Mouse (Mus musculus): ENCODE results near the gene Actn4. TPM values are rescaled to one million over a fixed set of nuclear protein-coding genes. Genes with fewer than 3 reads are reported as not detected.
"Not testable (repeated sequence)": the region's sequence is repeated elsewhere in the genome, so short reads cannot be mapped to it uniquely, and the experiment has no call there.

Gene Actn4
- total RNA-seq, 2 experiments from 2014 or later = 27.1 to 40.2 TPM

DNA sequence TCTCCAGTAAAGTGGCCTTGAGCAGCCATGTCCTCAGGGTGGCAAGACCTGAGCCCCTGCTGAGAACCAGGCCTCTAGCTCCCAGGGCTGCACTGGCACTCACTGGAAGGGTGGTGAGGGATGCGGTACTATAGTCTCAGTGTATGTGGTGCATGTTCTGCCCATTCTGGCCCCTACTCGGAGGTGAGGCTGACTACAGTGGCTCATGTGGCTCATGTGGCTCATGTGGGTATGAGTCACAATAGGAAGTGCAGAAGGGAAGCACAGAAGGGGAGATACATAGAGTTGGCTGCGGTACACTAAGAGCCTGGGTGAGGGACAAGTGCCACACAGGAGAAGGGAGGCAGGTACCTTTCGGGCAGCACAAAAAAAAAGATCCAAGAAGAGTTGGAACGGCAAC, 54.9 kb downstream of the Actn4 start:
- H3K27ac ChIP-seq = no peak overlapping the region
- no peak overlapping the region for H3K4me3 ChIP-seq
- no peak for TF ChIP-seq CTCF (IDR thresholded peaks at IDR 0.05)
- intact Hi-C loops (cut with DNase I) = no loop called here
- DNase-seq = no peak

DNA sequence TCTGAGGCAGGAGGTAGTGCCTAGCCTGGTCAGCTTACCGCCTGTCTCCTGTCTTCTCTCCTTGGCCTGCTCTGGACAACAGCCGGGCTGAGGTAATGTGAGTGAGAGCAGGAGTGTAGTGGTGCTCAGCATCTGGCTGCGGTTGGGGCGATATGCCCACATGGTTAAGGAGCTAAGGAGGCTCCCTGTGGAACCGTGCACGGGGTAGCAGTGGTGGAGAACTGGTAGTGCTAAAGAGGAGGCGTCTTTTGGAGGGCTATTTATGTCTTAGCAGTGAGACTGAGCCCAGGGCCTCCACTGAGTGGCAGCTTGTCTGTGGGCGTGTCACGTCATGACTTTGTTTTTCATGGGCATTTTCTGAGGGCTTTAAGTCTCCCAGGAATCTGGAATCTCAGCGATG, 58.4 kb downstream of the Actn4 start:
- TF ChIP-seq CTCF (IDR thresholded peaks at IDR 0.05) = no peak
- DNase-seq = peak; percentile 70
- H3K4me3 ChIP-seq = no peak overlapping the region
- intact Hi-C loops (cut with DNase I) = no loop called here
- H3K27ac ChIP-seq = peak overlapping the region; percentile 82

DNA sequence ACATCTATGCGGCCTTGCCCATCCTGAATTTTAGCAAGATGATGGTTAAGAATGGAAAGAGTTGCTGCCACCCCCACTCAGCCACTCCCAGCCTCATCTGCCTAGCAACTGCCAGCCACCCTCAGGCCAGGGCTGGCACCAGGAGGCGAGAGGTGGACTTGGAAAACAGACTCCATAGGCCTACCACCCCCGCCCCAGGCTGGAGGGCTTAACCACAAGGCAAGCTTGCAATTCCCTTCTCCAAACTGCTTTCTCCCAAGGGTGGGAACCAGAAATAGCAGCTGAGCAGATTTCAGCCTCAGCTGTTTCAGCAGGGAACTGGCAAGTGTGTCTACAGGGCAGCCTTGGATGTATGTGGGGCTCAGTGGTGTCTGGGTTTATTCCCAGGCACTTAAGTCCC, 59.3 kb downstream of the Actn4 start:
- intact Hi-C loops (cut with DNase I) = no loop called here

DNA sequence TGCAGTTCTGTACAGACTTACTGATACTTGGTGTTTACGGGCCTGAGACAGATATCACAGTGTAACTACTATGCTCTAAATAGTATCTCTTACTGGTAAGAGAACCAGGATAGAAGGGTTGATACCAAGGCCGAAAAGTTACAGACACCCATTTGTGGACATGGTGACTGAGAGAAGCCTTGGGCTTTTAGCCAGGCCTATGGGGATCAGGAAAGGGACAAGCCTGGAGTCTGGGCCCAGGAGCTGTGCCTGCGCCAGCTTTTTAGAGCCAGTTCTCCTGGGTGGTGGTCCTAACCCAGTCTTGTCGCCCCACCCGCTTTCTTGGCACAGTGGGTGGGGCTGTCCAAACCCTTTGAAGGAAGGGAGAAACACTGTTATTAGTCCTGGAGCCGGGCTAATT, 60.0 kb downstream of the Actn4 start:
- TF ChIP-seq CTCF (IDR thresholded peaks at IDR 0.05) = no peak
- Histone ChIP-seq H3K27ac (peak overlapping the region; percentile 82), H3K4me3 (no peak overlapping the region)
- DNase-seq = no peak
- intact Hi-C loops (cut with DNase I) = no loop called here

More for the DNA sequence above, 59.3 kb downstream of the Actn4 start:
- H3K4me3 ChIP-seq = peak overlapping the region; percentile 13; the same call in 1 of the 2 replicates
- H3K27ac ChIP-seq = peak overlapping the region; percentile 82
- DNase-seq = peak; percentile 48
- TF ChIP-seq CTCF (IDR thresholded peaks at IDR 0.05) = no peak

DNA sequence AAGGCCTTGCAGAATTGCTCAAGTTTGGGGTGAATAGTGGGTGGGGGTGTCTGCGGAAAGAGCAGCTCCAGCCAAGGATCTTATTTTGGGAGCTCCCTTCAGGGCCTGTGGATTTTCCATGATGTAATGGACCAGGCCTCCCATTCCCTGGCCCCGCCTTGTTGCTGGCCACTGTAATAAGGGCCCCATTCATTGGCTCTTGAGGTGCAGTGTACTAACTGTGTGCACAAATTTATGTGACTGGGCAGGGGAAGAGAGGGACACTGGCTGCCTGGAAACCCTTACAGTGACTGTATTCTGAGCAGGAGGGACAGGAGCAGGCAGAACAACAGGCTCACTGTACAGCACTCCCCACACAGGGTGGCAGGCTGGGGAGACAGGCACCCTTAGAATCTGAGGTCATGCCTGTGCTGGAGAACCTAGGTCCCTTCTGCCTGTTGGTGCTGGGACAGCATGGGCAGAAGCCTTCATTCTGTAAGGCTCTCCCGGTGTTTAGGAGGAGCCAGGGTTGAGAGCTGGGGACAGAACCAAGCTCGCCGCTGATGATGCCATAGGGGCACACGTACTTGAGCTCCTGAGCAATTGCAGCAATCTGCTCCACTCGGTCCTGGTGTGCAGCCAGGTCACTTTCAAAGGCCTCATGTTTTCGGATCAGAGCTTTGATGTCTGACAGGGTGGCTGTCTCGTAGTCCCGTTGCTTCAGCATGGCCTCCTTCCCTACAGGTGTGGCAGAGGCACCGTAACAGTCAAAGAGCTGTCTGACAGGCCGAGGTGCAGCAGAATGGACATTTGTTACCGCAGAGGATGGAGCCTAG, 60.6 kb downstream of the Actn4 start:
- peak; percentile 58 for DNase-seq
- intact Hi-C loops (cut with DNase I) = no loop called here

DNA sequence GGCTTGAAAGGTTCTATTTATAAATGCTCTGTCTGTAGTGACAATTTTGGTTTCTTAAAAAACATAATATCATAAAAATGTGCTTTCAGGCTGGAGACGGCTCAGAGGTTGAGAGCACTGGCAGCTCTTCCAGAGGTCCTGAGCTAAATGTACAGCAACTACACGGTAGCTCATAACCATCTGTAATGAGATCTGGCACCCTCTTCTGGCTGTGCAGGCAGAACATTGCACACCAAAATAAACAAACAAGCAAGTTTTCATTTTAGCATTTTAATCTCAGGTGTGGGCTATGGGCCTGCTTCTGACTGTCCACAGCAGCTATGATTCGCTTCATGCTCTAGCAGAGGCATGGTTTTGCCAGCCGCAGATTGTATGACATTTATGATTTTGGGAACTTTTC, 62.2 kb downstream of the Actn4 start:
- no peak for DNase-seq
- intact Hi-C loops (cut with DNase I) = no loop called here
- TF ChIP-seq CTCF (IDR thresholded peaks at IDR 0.05) = peak; percentile 25; the same call in 1 of the 2 replicates
- peak overlapping the region; percentile 82 for H3K27ac ChIP-seq
- no peak overlapping the region for H3K4me3 ChIP-seq

More for the DNA sequence above, 60.6 kb downstream of the Actn4 start:
- TF ChIP-seq CTCF (IDR thresholded peaks at IDR 0.05) = no peak
- H3K4me3 ChIP-seq = 0 out of 2 replicates have a peak overlapping the region, but pooled peaks have one; percentile 9
- H3K27ac ChIP-seq = peak overlapping the region; percentile 82

DNA sequence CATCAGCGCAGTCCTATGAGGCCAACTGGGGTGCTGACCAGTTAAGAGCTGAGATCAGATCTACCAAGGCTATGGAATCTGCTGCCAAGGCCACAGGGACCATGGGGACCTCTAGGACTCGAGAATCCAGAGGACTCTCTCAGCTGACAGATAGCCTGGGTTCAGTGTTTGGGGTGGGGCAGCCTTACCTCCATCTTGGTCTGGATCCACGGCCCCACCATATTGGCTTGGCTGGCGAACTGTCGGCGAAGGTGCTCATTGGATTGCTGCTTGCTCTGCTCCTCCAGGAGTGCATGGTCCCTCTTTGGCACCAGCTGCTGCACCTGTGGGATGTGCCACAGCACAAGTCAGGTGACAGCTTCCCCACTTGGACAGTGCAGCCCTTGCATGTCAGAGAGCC, 64.5 kb downstream of the Actn4 start:
- H3K4me3 ChIP-seq = no peak overlapping the region
- DNase-seq = no peak
- intact Hi-C loops (cut with DNase I) = no loop called here
- no peak for TF ChIP-seq CTCF (IDR thresholded peaks at IDR 0.05)
- no peak overlapping the region for H3K27ac ChIP-seq

DNA sequence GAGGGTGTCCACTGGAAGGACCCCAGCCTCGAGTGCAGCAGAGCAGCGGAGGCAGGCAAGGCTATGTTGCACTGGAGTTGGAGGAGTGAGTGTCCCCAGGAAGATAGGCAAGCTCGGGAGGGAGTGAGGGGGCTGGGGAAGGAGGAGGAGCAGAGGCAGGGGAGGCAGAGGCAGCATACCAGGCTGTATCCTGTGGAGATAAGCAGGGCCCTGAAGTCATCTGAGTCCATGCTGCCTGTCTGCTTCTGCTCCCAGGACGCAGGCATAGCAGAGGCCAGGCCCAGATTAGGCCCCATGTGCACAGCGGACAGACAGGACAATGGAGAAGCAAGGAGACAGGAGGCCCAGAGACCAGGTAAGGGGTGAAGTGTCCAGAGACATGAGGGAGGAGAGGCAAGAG, 67.2 kb downstream of the Actn4 start:
- no peak overlapping the region for H3K4me3 ChIP-seq
- no peak overlapping the region for H3K27ac ChIP-seq
- no peak for DNase-seq
- intact Hi-C loops (cut with DNase I) = no loop called here
- TF ChIP-seq CTCF (IDR thresholded peaks at IDR 0.05) = no peak

DNA sequence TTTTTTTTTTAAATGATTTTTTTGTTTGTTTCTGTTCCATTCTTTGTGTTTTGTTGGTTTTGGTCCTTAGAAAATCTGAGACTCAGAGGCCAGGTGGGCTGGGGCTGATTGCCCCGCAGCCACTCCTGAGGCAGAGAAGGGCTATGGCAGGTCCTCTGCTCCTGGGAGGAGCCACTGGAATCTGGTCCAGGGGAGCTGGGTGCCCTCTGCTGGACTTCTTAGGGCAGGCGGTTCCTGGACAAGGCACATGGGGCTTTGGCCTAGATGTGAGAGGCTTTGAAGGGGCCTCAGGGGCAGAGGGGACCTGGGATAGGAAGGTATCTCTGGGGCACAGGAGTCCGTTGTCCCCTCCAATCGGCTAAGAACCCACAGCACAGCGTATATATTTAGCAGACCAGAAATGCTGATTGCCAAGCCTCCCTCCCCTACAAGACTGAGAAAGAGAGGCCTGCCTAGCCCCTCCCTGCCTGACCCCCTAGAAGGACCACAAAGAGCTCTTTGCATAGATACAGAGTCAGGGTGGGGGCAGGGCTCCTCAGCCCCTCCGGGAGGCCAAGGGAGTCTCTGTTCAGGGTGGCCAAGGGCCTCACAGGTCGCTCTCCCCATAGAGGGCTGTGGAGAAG, 68.4 kb downstream of the Actn4 start:
- peak; percentile 72 for TF ChIP-seq CTCF (IDR thresholded peaks at IDR 0.05)
- intact Hi-C loops (cut with DNase I) = no loop called here
- Histone ChIP-seq H3K27ac (peak overlapping the region; percentile 1; the same call in 1 of the 2 replicates), H3K4me3 (no peak overlapping the region)
- peak; percentile 76 for DNase-seq

DNA sequence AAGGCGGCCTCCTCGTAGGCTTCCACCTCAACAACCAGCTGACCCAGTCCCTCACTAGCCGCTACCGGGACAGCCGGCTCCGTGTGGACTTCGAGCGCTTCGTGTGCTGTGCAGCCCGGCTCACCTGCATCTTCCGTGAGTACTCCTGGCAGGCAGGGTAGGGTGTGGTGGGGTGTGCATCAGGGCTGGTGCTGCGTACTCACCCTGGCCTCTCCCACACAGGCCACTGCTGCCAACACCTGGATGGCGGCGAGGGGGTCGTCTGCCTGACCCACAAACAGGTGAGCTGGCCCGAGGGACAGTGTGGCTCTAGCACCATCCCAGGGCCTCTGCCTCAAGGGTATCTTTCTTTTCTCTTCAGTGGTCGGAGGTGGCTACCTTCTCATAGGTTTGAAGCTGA, 69.5 kb downstream of the Actn4 start:
- H3K27ac ChIP-seq = no peak overlapping the region
- no peak overlapping the region for H3K4me3 ChIP-seq
- no peak for DNase-seq
- intact Hi-C loops (cut with DNase I) = no loop called here
- no peak for TF ChIP-seq CTCF (IDR thresholded peaks at IDR 0.05)

DNA sequence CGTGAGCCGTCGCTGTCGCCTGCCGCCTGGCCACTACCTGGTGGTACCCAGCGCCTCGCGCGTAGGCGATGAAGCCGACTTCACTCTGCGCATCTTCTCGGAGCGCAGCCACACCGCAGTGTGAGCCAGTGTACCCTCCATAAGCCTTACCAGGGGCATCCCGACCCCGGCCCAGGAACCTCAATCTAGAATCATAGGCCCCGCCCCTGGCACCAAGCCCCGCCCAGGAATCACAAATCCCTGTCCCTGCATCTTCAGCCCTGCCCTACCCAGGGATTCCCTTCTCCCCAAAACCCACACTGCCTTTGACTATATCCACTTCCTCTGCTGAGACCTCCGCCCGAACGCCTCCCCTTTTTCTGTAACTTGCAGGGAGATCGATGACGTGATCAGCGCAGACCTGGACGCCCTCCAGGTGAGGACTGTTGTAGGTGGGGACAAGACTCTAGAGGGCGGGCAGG, 73.4 kb downstream of the Actn4 start:
- no peak overlapping the region for H3K27ac ChIP-seq
- intact Hi-C loops (cut with DNase I) = no loop called here
- peak; percentile 53 for DNase-seq
- H3K4me3 ChIP-seq = peak overlapping the region; percentile 64
- no peak for TF ChIP-seq CTCF (IDR thresholded peaks at IDR 0.05)

DNA sequence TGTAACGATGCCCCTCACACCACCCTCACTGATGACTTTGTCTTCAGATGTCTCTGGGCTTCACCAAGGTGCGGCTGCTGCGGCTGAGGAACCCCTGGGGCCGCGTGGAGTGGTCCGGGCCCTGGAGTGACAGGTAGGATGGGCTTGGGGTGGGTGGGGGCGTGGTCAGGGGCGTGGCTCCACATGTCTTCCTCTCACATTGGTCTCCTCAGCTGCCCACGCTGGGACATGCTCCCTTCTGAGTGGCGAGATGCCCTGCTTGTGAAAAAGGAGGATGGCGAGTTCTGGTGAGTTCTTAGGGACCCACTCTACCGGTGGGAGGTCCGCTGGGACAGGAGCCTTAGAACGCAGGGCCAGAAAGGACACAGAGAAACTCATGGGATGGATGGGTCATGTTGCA, 75.7 kb downstream of the Actn4 start:
- Histone ChIP-seq H3K27ac (no peak overlapping the region), H3K4me3 (no peak overlapping the region)
- no peak for DNase-seq
- TF ChIP-seq CTCF (IDR thresholded peaks at IDR 0.05) = no peak
- intact Hi-C loops (cut with DNase I) = no loop called here

DNA sequence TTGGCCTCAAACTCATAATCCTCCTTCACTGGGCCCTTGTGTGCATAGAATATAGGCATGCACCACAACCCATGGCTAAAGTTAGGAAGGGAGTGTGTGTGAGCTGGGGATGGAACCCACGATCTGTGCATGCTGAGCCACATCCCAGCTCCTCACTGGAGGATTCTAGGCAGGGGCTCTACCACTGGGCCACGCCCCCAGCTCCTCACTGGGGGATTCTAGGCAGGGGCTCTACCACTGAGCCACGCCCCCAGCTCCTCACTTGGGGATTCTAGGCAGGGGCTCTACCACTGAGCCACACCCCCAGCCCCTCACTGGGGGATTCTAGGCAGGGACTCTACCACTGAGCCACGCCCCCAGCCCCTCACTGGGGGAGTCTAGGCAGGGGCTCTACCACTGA, 78.4 kb downstream of the Actn4 start:
- H3K4me3 ChIP-seq; DNase-seq; H3K27ac ChIP-seq; intact Hi-C loops (cut with DNase I): not testable (repeated sequence)

All from gastrocnemius, adult 2 months (tissue).